Mouse (Mus musculus) E14TG2a.4 (cell line): ENCODE results near the gene Rcn2.
A peak's percentile ranks its signal among the peaks of the same experiment; 100 is the strongest.

Source experiments
- H3K27me3 ChIP-seq: 2 replicates; pipeline ENCODE4 v1.6.1; 2014; ENCODE audit warnings: low read length, control low read depth; ENCODE audit not compliant: insufficient read depth
- H3K36me3 ChIP-seq: 2 replicates; pipeline ENCODE4 v1.6.1; 2014; ENCODE audit warnings: low read length, control low read depth; ENCODE audit not compliant: insufficient read depth
- H3K4me1 ChIP-seq: replicated peaks from 2 replicates; pipeline ENCODE4 v1.6.1; 2014; ENCODE audit warnings: low read depth, low read length, control low read depth
- H3K4me3 ChIP-seq: replicated peaks from 2 replicates; pipeline ENCODE4 v1.5.1; 2014; ENCODE audit warnings: mild to moderate bottlenecking, low read length
- H3K9me3 ChIP-seq: 2 replicates; pipeline ENCODE4 v1.6.1; 2014; ENCODE audit warnings: low read length, control low read depth
- CTCF ChIP-seq: conservative IDR thresholded peaks from 2 replicates; pipeline ENCODE4 v1.5.1; 2014; ENCODE audit warnings: low read length
- NANOG ChIP-seq: IDR thresholded peaks from 2 replicates; pipeline ENCODE4 v1.6.1; 2014; ENCODE audit warnings: borderline replicate concordance, low read length, mixed read lengths
- POU5F1 ChIP-seq: IDR thresholded peaks from 2 replicates; pipeline ENCODE4 v1.6.1; 2014; ENCODE audit warnings: low read length, borderline replicate concordance

Gene Rcn2

GRCm38 (mm10) chr9:56062336-56062735, 20.7 kb downstream of the Rcn2 start:
- H3K36me3 ChIP-seq, result peaks cover 29% of the 10 kb centered on the region

GRCm38 (mm10) chr9:56065011-56065410, 23.4 kb downstream of the Rcn2 start:
- Histone ChIP-seq H3K4me3 (no peak overlapping the region), H3K4me1 (peaks cover 20% of the 10 kb centered on the region), H3K9me3 (peaks cover 9% of the 10 kb centered on the region), H3K36me3 (peaks cover 18% of the 10 kb centered on the region; the same call in 1 of the 2 replicates), H3K27me3 (no peaks in the 10 kb centered on the region)
- TF ChIP-seq POU5F1 (no peak), CTCF (no peak), NANOG (no peak)

More at GRCm38 (mm10) chr9:56062336-56062735, 20.7 kb downstream of the Rcn2 start:
- Histone ChIP-seq H3K4me1 (peaks cover 7% of the 10 kb centered on the region), H3K9me3 (no peaks in the 10 kb centered on the region), H3K4me3 (no peak overlapping the region), H3K27me3 (no peaks in the 10 kb centered on the region)
- TF ChIP-seq POU5F1 (no peak), NANOG (no peak), CTCF (no peak)

- Histone ChIP-seq H3K9me3 (peaks cover 9% of the 10 kb centered on the region), H3K4me1 (peaks cover 42% of the 10 kb centered on the region), H3K36me3 (no peaks in the 10 kb centered on the region), H3K27me3 (no peaks in the 10 kb centered on the region), H3K4me3 (no peak overlapping the region)
- TF ChIP-seq CTCF, result no peak
- no peak for TF ChIP-seq NANOG
- TF ChIP-seq POU5F1, result no peak
Observed at GRCm38 (mm10) chr9:56067964-56068363, 26.3 kb downstream of the Rcn2 start.

- Histone ChIP-seq H3K9me3 (peaks cover 9% of the 10 kb centered on the region), H3K4me1 (peaks cover 47% of the 10 kb centered on the region)
Observed at GRCm38 (mm10) chr9:56068630-56069029, 27.0 kb downstream of the Rcn2 start.

GRCm38 (mm10) chr9:56072861-56073260, 31.2 kb downstream of the Rcn2 start:
- TF ChIP-seq NANOG (no peak; the same call in 1 of the 2 replicates), CTCF (no peak), POU5F1 (no peak)
- Histone ChIP-seq H3K9me3 (peaks cover 9% of the 10 kb centered on the region), H3K36me3 (no peaks in the 10 kb centered on the region), H3K4me1 (peaks cover 67% of the 10 kb centered on the region), H3K27me3 (no peaks in the 10 kb centered on the region), H3K4me3 (no peak overlapping the region)

More at GRCm38 (mm10) chr9:56068630-56069029, 27.0 kb downstream of the Rcn2 start:
- no peak overlapping the region for H3K4me3 ChIP-seq
- no peaks in the 10 kb centered on the region for H3K36me3 ChIP-seq
- H3K27me3 ChIP-seq, result no peaks in the 10 kb centered on the region
- TF ChIP-seq NANOG (no peak), POU5F1 (no peak)

- no peak for TF ChIP-seq POU5F1
- TF ChIP-seq CTCF, result no peak
- TF ChIP-seq NANOG, result peak; percentile 14; the same call in 1 of the 2 replicates
Observed at GRCm38 (mm10) chr9:56074863-56075262, 33.2 kb downstream of the Rcn2 start.

GRCm38 (mm10) chr9:56075264-56075663, 33.6 kb downstream of the Rcn2 start:
- no peaks in the 10 kb centered on the region for H3K9me3 ChIP-seq
- H3K36me3 ChIP-seq, result no peaks in the 10 kb centered on the region
- peak overlapping the region; percentile 78 for H3K4me3 ChIP-seq
- TF ChIP-seq CTCF, result peak; percentile 89
- no peak for TF ChIP-seq NANOG
- peaks cover 52% of the 10 kb centered on the region for H3K4me1 ChIP-seq
- H3K27me3 ChIP-seq, result peaks cover 6% of the 10 kb centered on the region; the same call in 1 of the 2 replicates

More at GRCm38 (mm10) chr9:56074863-56075262, 33.2 kb downstream of the Rcn2 start:
- peaks cover 6% of the 10 kb centered on the region; the same call in 1 of the 2 replicates for H3K27me3 ChIP-seq
- H3K4me1 ChIP-seq, result peaks cover 56% of the 10 kb centered on the region
- peak overlapping the region; percentile 78 for H3K4me3 ChIP-seq
- no peaks in the 10 kb centered on the region for H3K36me3 ChIP-seq
- no peaks in the 10 kb centered on the region for H3K9me3 ChIP-seq

GRCm38 (mm10) chr9:56075901-56076620, 34.4 kb downstream of the Rcn2 start:
- Histone ChIP-seq H3K4me3 (no peak overlapping the region; the same call in 1 of the 2 replicates), H3K4me1 (peaks cover 46% of the 10 kb centered on the region), H3K36me3 (no peaks in the 10 kb centered on the region), H3K27me3 (peaks cover 6% of the 10 kb centered on the region; the same call in 1 of the 2 replicates), H3K9me3 (no peaks in the 10 kb centered on the region)
- TF ChIP-seq CTCF (no peak), NANOG (no peak), POU5F1 (no peak)

- Histone ChIP-seq H3K4me1 (peaks cover 19% of the 10 kb centered on the region), H3K36me3 (no peaks in the 10 kb centered on the region), H3K9me3 (no peaks in the 10 kb centered on the region), H3K4me3 (no peak overlapping the region), H3K27me3 (peaks cover 6% of the 10 kb centered on the region; the same call in 1 of the 2 replicates)
- TF ChIP-seq POU5F1 (no peak), CTCF (no peak), NANOG (no peak)
Observed at GRCm38 (mm10) chr9:56079587-56079986, 37.9 kb downstream of the Rcn2 start.
